Mouse (Mus musculus) CH12.LX (cell line): ENCODE measurements around the gene Klk5. TPM values are rescaled to one million over a fixed set of nuclear protein-coding genes. Genes with fewer than 3 reads are reported as not detected.

ENCODE experiments used
- DNase-seq: peaks from one replicate; pipeline ENCODE4 v3.0.0-alpha.2; 2013; ENCODE audit errors: extremely low read depth
- H3K27ac ChIP-seq: 2 replicates; pipeline ENCODE4 v1.5.1; 2012; ENCODE audit warnings: low read depth, mild to moderate bottlenecking, control low read depth, moderate library complexity; ENCODE audit not compliant: insufficient read depth
- H3K27me3 ChIP-seq: replicated peaks from 2 replicates; pipeline ENCODE3; 2012; ENCODE audit warnings: inconsistent platforms
- H3K36me3 ChIP-seq, 2 experiments: replicated peaks in 1 of 2; 2 replicates each; pipeline versions ENCODE3 to v1.6.1; 2012; ENCODE audit warnings: inconsistent platforms in 1 of 2, low read length in 1 of 2, mild to moderate bottlenecking in 1 of 2, mixed read lengths in 1 of 2, moderate library complexity in 1 of 2; ENCODE audit not compliant: control insufficient read depth in 1 of 2, insufficient read depth in 1 of 2
- H3K4me1 ChIP-seq, 2 experiments: 2 replicates each; pipeline ENCODE4 v1.6.1; 2012; ENCODE audit warnings: inconsistent platforms in 1 of 2, moderate library complexity in 1 of 2; ENCODE audit not compliant: insufficient read depth in 2 of 2, control insufficient read depth in 1 of 2
- H3K4me2 ChIP-seq: 2 replicates; pipeline ENCODE4 v1.6.1; 2012; ENCODE audit warnings: low read depth, mild to moderate bottlenecking, control low read depth; ENCODE audit not compliant: poor library complexity, insufficient read depth, severe bottlenecking
- H3K4me3 ChIP-seq, 3 experiments: fragments of 150-350 bp in 1 of 3; sonication (generic) in 1 of 3; replicated peaks in 1 of 3; 2 replicates each; pipeline versions ENCODE3 to v1.5.1; 2011 to 2012; ENCODE audit warnings: low read depth in 2 of 3, low read length in 2 of 3, mild to moderate bottlenecking in 2 of 3, moderate library complexity in 2 of 3, control low read depth in 1 of 3, improper control_type of control experiment in 1 of 3, inconsistent platforms in 1 of 3, mixed read lengths in 1 of 3; ENCODE audit not compliant: poor library complexity in 1 of 3
- H3K79me2 ChIP-seq: replicated peaks from 2 replicates; pipeline ENCODE4 v1.6.1; 2012; ENCODE audit warnings: mild to moderate bottlenecking, moderate library complexity; ENCODE audit not compliant: control insufficient read depth, poor library complexity, insufficient read depth, severe bottlenecking; ENCODE audit errors: extremely low read depth
- H3K9ac ChIP-seq: 2 replicates; pipeline ENCODE4 v1.6.1; 2012; ENCODE audit warnings: low read depth, mild to moderate bottlenecking, control low read depth, moderate library complexity; ENCODE audit not compliant: insufficient read depth
- H3K9me3 ChIP-seq: replicated peaks from 2 replicates; pipeline ENCODE3; 2012; ENCODE audit warnings: low read length, inconsistent platforms, mixed read lengths
- CHD2 ChIP-seq: IDR thresholded peaks from 2 replicates; pipeline ENCODE4 v1.6.1; 2011; ENCODE audit warnings: low read length, improper control_type of control experiment
- ELF1 ChIP-seq: IDR thresholded peaks from 2 replicates; pipeline ENCODE4 v1.6.1; 2014; ENCODE audit warnings: low read depth, mild to moderate bottlenecking, inconsistent platforms, low read length, improper control_type of control experiment
- EP300 ChIP-seq: IDR thresholded peaks from 2 replicates; pipeline ENCODE4 v1.6.1; 2011; ENCODE audit warnings: low read length, improper control_type of control experiment
- ETS1 ChIP-seq: conservative IDR thresholded peaks from 2 replicates; pipeline ENCODE4 v1.6.1; 2012; ENCODE audit warnings: low read depth, mild to moderate bottlenecking, inconsistent platforms, low read length, improper control_type of control experiment, moderate library complexity
- GABPA ChIP-seq: IDR thresholded peaks from 2 replicates; pipeline ENCODE4 v1.6.1; 2012; ENCODE audit warnings: low read depth, low read length, improper control_type of control experiment, inconsistent platforms; ENCODE audit not compliant: insufficient replicate concordance
- HCFC1 ChIP-seq: IDR thresholded peaks from 2 replicates; pipeline ENCODE4 v1.6.1; 2012; ENCODE audit warnings: low read depth, mild to moderate bottlenecking, inconsistent platforms, low read length, improper control_type of control experiment
- JUN ChIP-seq: IDR thresholded peaks from 2 replicates; pipeline ENCODE4 v1.6.1; 2011; ENCODE audit warnings: low read depth, mild to moderate bottlenecking, low read length, improper control_type of control experiment, moderate library complexity; ENCODE audit not compliant: insufficient read depth
- KAT2A ChIP-seq: IDR thresholded peaks from 2 replicates; pipeline ENCODE4 v1.6.1; 2012; ENCODE audit warnings: low read length, improper control_type of control experiment, inconsistent platforms; ENCODE audit not compliant: insufficient replicate concordance
- MAZ ChIP-seq: IDR thresholded peaks from 2 replicates; pipeline ENCODE4 v1.6.1; 2012; ENCODE audit warnings: low read depth, mild to moderate bottlenecking, inconsistent platforms, low read length, improper control_type of control experiment, moderate library complexity
- NELFE ChIP-seq: IDR thresholded peaks from 2 replicates; pipeline ENCODE4 v1.6.1; 2011; ENCODE audit warnings: low read depth, low read length, improper control_type of control experiment
- NRF1 ChIP-seq: IDR thresholded peaks from 2 replicates; pipeline ENCODE4 v1.6.1; 2014; ENCODE audit warnings: low read depth, mild to moderate bottlenecking, inconsistent platforms, low read length, improper control_type of control experiment, moderate library complexity
- POLR2A ChIP-seq: IDR thresholded peaks from 2 replicates; pipeline ENCODE4 v1.6.1; 2011; ENCODE audit warnings: low read depth, mild to moderate bottlenecking, improper control_type of control experiment, low read length
- RAD21 ChIP-seq: IDR thresholded peaks from 2 replicates; pipeline ENCODE4 v1.6.1; 2011; ENCODE audit warnings: low read depth, mild to moderate bottlenecking, low read length, improper control_type of control experiment, moderate library complexity
- RCOR1 ChIP-seq: conservative IDR thresholded peaks from 2 replicates; pipeline ENCODE4 v1.6.1; 2012; ENCODE audit warnings: low read depth, mild to moderate bottlenecking, inconsistent platforms, low read length, improper control_type of control experiment
- SIN3A ChIP-seq: IDR thresholded peaks from 2 replicates; pipeline ENCODE4 v1.6.1; 2012; ENCODE audit warnings: low read length, improper control_type of control experiment, inconsistent platforms
- SMC3 ChIP-seq: IDR thresholded peaks from 2 replicates; pipeline ENCODE4 v1.6.1; 2011; ENCODE audit warnings: low read depth, low read length, improper control_type of control experiment
- TBP ChIP-seq: conservative IDR thresholded peaks from 2 replicates; pipeline ENCODE4 v1.6.1; 2011; ENCODE audit warnings: low read depth, low read length, improper control_type of control experiment
- TCF12 ChIP-seq: IDR thresholded peaks from 2 replicates; pipeline ENCODE4 v1.6.1; 2014; ENCODE audit warnings: low read depth, mild to moderate bottlenecking, inconsistent platforms, low read length, improper control_type of control experiment
- ZC3H11A ChIP-seq: IDR thresholded peaks from 2 replicates; pipeline ENCODE4 v1.6.1; 2012; ENCODE audit warnings: low read depth, mild to moderate bottlenecking, inconsistent platforms, low read length, improper control_type of control experiment
- ZKSCAN1 ChIP-seq: IDR thresholded peaks from 2 replicates; pipeline ENCODE4 v1.6.1; 2012; ENCODE audit warnings: low read depth, inconsistent platforms, low read length, improper control_type of control experiment, borderline replicate concordance
- ZMIZ1 ChIP-seq: IDR thresholded peaks from 2 replicates; pipeline ENCODE4 v1.6.1; 2012; ENCODE audit warnings: low read depth, mild to moderate bottlenecking, inconsistent platforms, low read length, improper control_type of control experiment
- ZNF384 ChIP-seq: IDR thresholded peaks from 2 replicates; pipeline ENCODE4 v1.6.1; 2012; ENCODE audit warnings: low read depth, low read length, improper control_type of control experiment, inconsistent platforms
- dilution Hi-C: fragments of 300-500 bp; cut with MboI; formaldehyde crosslinking; loops from 2 replicates; pipeline ENCODE4 v1.14.3; 2020; ENCODE audit warnings: low sequenced_read_pairs; ENCODE audit not compliant: extremely low pct_unique_long_range_greater_than_20kb, extremely low pct_ligation_motif_present
- in situ Hi-C: fragments of 300-500 bp; cut with MboI; formaldehyde crosslinking; loops from 3 replicates; pipeline ENCODE4 v1.14.3; 2019; ENCODE audit warnings: low sequenced_read_pairs, low pct_ligation_motif_present, low pct_unique_long_range_greater_than_20kb, mixed read lengths
- polyA plus RNA-seq: library from polyadenylated mRNA; unstranded; fragments of >175 nt; gene quantifications from 2 replicates; pipeline ENCODE4 v1.2.1, GENCODE M21; 2012; ENCODE audit warnings: low read depth; ENCODE audit not compliant: insufficient read length
- total RNA-seq, 2 experiments: library from RNA; depleted of rRNA; stranded (reverse); fragments of 300-350 nt in 1 of 2; fragments of >200 nt in 1 of 2; gene quantifications; 2 replicates each; pipeline ENCODE4 v1.2.3; 2012 to 2014

Klk5 gene
- total and polyA plus RNA-seq, 3 experiments, result not detected

- no peak for DNase-seq
- H3K27me3 ChIP-seq, result peaks cover 86% of the 10 kb centered on the region
- H3K4me1 ChIP-seq, result peaks cover 6 to 20% of the 10 kb centered on the region in 2 experiments
- no peaks in the 10 kb centered on the region for H3K9me3 ChIP-seq
- H3K4me2 ChIP-seq, result peak within 1 kb of the TSS; percentile 70
- dilution Hi-C loops (no loop called here), in situ Hi-C loops (loop anchor here (25.0 kb wide), 1 partner anchor 310 kb away; the partner anchor contains the start of gene Iglon5)
- no peak within 1 kb of the TSS for H3K27ac ChIP-seq
- peaks cover 0 to 4% of the 10 kb centered on the region in 2 experiments for H3K36me3 ChIP-seq
- no peaks in the 10 kb centered on the region for H3K79me2 ChIP-seq
- peak within 1 kb of the TSS; percentile 15 to 72 (median 52) for H3K4me3 ChIP-seq
- peak; percentile 51 for TF ChIP-seq POLR2A
- TF ChIP-seq HCFC1, result peak; percentile 15; the same call in 1 of the 2 replicates
- TF ChIP-seq EP300, result no peak
- 0 out of 2 replicates have a peak, but pooled peaks have one; percentile 29 for TF ChIP-seq TCF12
- TF ChIP-seq ZNF384, result no peak
- peak within 1 kb of the TSS; percentile 19; the same call in 1 of the 2 replicates for H3K9ac ChIP-seq
Observed at GRCm38 (mm10) chr7:43797333-43797769, 44.4 kb upstream of the Klk5 start, which contains the start of gene Klk8. Gene Klk8 (plus strand): TSS chr7:43797577.

GRCm38 (mm10) chr7:43797844-43798462, 43.8 kb upstream of the Klk5 start:
- peaks cover 0 to 4% of the 10 kb centered on the region in 2 experiments for H3K36me3 ChIP-seq
- DNase-seq, result no peak
- H3K9ac ChIP-seq, result peak overlapping the region; percentile 19; the same call in 1 of the 2 replicates
- in situ Hi-C loops, result loop anchor here (25.0 kb wide), 1 partner anchor 311 kb away; the partner anchor contains the start of gene Iglon5
- peaks cover 87% of the 10 kb centered on the region for H3K27me3 ChIP-seq
- H3K4me2 ChIP-seq, result peak overlapping the region; percentile 70
- H3K4me1 ChIP-seq, result peaks cover 6 to 20% of the 10 kb centered on the region in 2 experiments
- peak overlapping the region; percentile 7 to 72 (median 52) for H3K4me3 ChIP-seq
- H3K27ac ChIP-seq, result no peak overlapping the region
- no peaks in the 10 kb centered on the region for H3K9me3 ChIP-seq
- dilution Hi-C loops, result no loop called here
- peak; percentile 20; the same call in 1 of the 2 replicates for TF ChIP-seq POLR2A
- no peak for TF ChIP-seq RAD21
- TF ChIP-seq, all 38 proteins: peak for 1
- H3K79me2 ChIP-seq, result no peaks in the 10 kb centered on the region

GRCm38 (mm10) chr7:43799876-43800275, 41.9 kb upstream of the Klk5 start:
- Histone ChIP-seq H3K9ac (no peak overlapping the region), H3K4me1 (peaks cover 6 to 17% of the 10 kb centered on the region in 2 experiments), H3K9me3 (no peaks in the 10 kb centered on the region), H3K27me3 (peaks cover 86% of the 10 kb centered on the region), H3K79me2 (no peaks in the 10 kb centered on the region), H3K4me3 (no peak overlapping the region), H3K36me3 (peaks cover 0 to 4% of the 10 kb centered on the region in 2 experiments), H3K4me2 (no peak overlapping the region), H3K27ac (no peak overlapping the region)
- no peak for DNase-seq
- no peak for TF ChIP-seq KAT2A
- TF ChIP-seq CHD2, result no peak
- TF ChIP-seq NRF1, result no peak
- no peak for TF ChIP-seq ELF1
- no peak for TF ChIP-seq EP300
- no peak for TF ChIP-seq SMC3
- TF ChIP-seq ZC3H11A, result no peak
- TF ChIP-seq ZKSCAN1, result no peak
- TF ChIP-seq GABPA, result no peak
- TF ChIP-seq TCF12, result no peak
- TF ChIP-seq SIN3A, result no peak
- TF ChIP-seq RCOR1, result no peak
- TF ChIP-seq ZMIZ1, result no peak
- TF ChIP-seq TBP, result no peak
- no peak for TF ChIP-seq NELFE
- TF ChIP-seq MAZ, result no peak
- TF ChIP-seq HCFC1, result no peak
- TF ChIP-seq RAD21, result no peak
- no peak for TF ChIP-seq JUN
- TF ChIP-seq ETS1, result no peak
- in situ Hi-C loops (loop anchor here (25.0 kb wide), 1 partner anchor 313 kb away; the partner anchor contains the start of gene Iglon5), dilution Hi-C loops (no loop called here)
